Mouse (Mus musculus) G1E-ER4 (cell line): ENCODE results near the gene Olfr1145. TPM values are rescaled to one million over a fixed set of nuclear protein-coding genes. Genes with fewer than 3 reads are reported as not detected.

Experiments used
- GATA1 ChIP-seq: IDR thresholded peaks from one replicate; pipeline ENCODE4 v1.8.0; 2012; ENCODE audit warnings: low read length, inconsistent platforms
- polyA plus RNA-seq: library from polyadenylated mRNA; stranded (reverse); fragments of >175 nt; gene quantifications from 2 replicates; pipeline ENCODE4 v1.2.3, GENCODE M21; 2012

The Olfr1145 gene
- not detected in 2 replicates for polyA plus RNA-seq

GRCm38 (mm10) chr2:87809522-87809921 is at the start of gene Olfr1145:
Gene Olfr1145 (plus strand): TSS chr2:87809822.
- no peak for TF ChIP-seq GATA1

GRCm38 (mm10) chr2:87776143-87776542 is 33.5 kb upstream of the Olfr1145 start:
- no peak for TF ChIP-seq GATA1

GRCm38 (mm10) chr2:87779183-87779582 is 30.4 kb upstream of the Olfr1145 start, which contains the start of gene Olfr152:
Gene Olfr152 (plus strand): TSS chr2:87779483.
- no peak for TF ChIP-seq GATA1

GRCm38 (mm10) chr2:87800292-87800691 is 9.3 kb upstream of the Olfr1145 start, which contains the start of gene Olfr1143:
Gene Olfr1143 (plus strand): TSS chr2:87800592.
- TF ChIP-seq GATA1 = no peak

GRCm38 (mm10) chr2:87830233-87830632 is 20.6 kb downstream of the Olfr1145 start, which contains the start of gene Olfr1148:
Gene Olfr1148 (plus strand): TSS chr2:87830533.
- no peak for TF ChIP-seq GATA1

- TF ChIP-seq GATA1 = no peak
Observed at GRCm38 (mm10) chr2:87843693-87844092, 34.1 kb downstream of the Olfr1145 start, which contains the start of gene Olfr1150-ps1. Gene Olfr1150-ps1 (plus strand): TSS chr2:87843993.

- TF ChIP-seq GATA1 = no peak
Observed at GRCm38 (mm10) chr2:87855562-87855961, 45.9 kb downstream of the Olfr1145 start, which contains the start of gene Olfr1151. Gene Olfr1151 (plus strand): TSS chr2:87855862.

Other genes starting within 250 kb of the Olfr1145 start
- not detected in 2 replicates for gene Olfr1129, start 235.9 kb upstream of the Olfr1145 start, polyA plus RNA-seq
- not detected in 2 replicates for gene Olfr1130, start 203.6 kb upstream of the Olfr1145 start, polyA plus RNA-seq
- not detected in 2 replicates for gene Olfr1131, start 182.7 kb upstream of the Olfr1145 start, polyA plus RNA-seq
- not detected in 2 replicates for gene Olfr1132, start 172.3 kb upstream of the Olfr1145 start, polyA plus RNA-seq
- gene Olfr1133, start 162.4 kb upstream of the Olfr1145 start, polyA plus RNA-seq = not detected in 2 replicates
- gene Olfr1134, start 151.4 kb upstream of the Olfr1145 start, polyA plus RNA-seq = not detected in 2 replicates
- not detected in 2 replicates for gene Olfr1135, start 136.2 kb upstream of the Olfr1145 start, polyA plus RNA-seq
- not detected in 2 replicates for gene Olfr1136, start 115.9 kb upstream of the Olfr1145 start, polyA plus RNA-seq
- gene Olfr1137, start 96.6 kb upstream of the Olfr1145 start, polyA plus RNA-seq = not detected in 2 replicates
- gene Olfr1138, start 69.8 kb upstream of the Olfr1145 start, polyA plus RNA-seq = not detected in 2 replicates
- gene Olfr1140, start 66.1 kb upstream of the Olfr1145 start, polyA plus RNA-seq = not detected in 2 replicates
- not detected in 2 replicates for gene Olfr1141, start 55.8 kb upstream of the Olfr1145 start, polyA plus RNA-seq
- gene Olfr152, start 30.3 kb upstream of the Olfr1145 start, polyA plus RNA-seq = not detected in 2 replicates
- gene Olfr1143, start 9.2 kb upstream of the Olfr1145 start, polyA plus RNA-seq = not detected in 2 replicates
- not detected in 2 replicates for gene Olfr1148, start 20.7 kb downstream of the Olfr1145 start, polyA plus RNA-seq
- gene Olfr1150-ps1, start 34.2 kb downstream of the Olfr1145 start, polyA plus RNA-seq = not detected in 2 replicates
- gene Olfr1151, start 46.0 kb downstream of the Olfr1145 start, polyA plus RNA-seq = not detected in 2 replicates
- not detected in 2 replicates for gene Olfr1152, start 56.7 kb downstream of the Olfr1145 start, polyA plus RNA-seq
- gene Olfr1153, start 85.1 kb downstream of the Olfr1145 start, polyA plus RNA-seq = not detected in 2 replicates
- gene Olfr1154, start 95.3 kb downstream of the Olfr1145 start, polyA plus RNA-seq = not detected in 2 replicates
- not detected in 2 replicates for gene Olfr1155, start 135.3 kb downstream of the Olfr1145 start, polyA plus RNA-seq
- not detected in 2 replicates for gene Olfr1156, start 143.3 kb downstream of the Olfr1145 start, polyA plus RNA-seq
- gene Olfr1157, start 158.5 kb downstream of the Olfr1145 start, polyA plus RNA-seq = not detected in 2 replicates
- gene Olfr74, start 164.8 kb downstream of the Olfr1145 start, polyA plus RNA-seq = not detected in 2 replicates
- gene Olfr1158, start 180.3 kb downstream of the Olfr1145 start, polyA plus RNA-seq = not detected in 2 replicates
- gene Olfr1160, start 198.4 kb downstream of the Olfr1145 start, polyA plus RNA-seq = not detected in 2 replicates
- gene Olfr1161, start 213.0 kb downstream of the Olfr1145 start, polyA plus RNA-seq = not detected in 2 replicates
- gene Olfr73, start 227.9 kb downstream of the Olfr1145 start, polyA plus RNA-seq = not detected in 2 replicates
- not detected in 2 replicates for gene Olfr1162, start 241.3 kb downstream of the Olfr1145 start, polyA plus RNA-seq